Mouse (Mus musculus): ENCODE measurements around the gene Hoxa4.

- no peak for TF ChIP-seq FLI1 (IDR thresholded peaks at IDR 0.05; ENCODE audit: low read length)
- no peak for TF ChIP-seq GATA1 (IDR thresholded peaks at IDR 0.05; ENCODE audit: borderline replicate concordance, low read length)
These were observed 13.7 kb downstream of the Hoxa4 start for GRCm38 (mm10) chr6:52177806-52178205.
